Mouse (Mus musculus) midbrain, embryonic 14.5 days (tissue): ENCODE results near the gene Ift57. TPM values are rescaled to one million over a fixed set of nuclear protein-coding genes. Genes with fewer than 3 reads are reported as not detected.

Experiments
- ATAC-seq: fragments of 200-750 bp; cut with Nextera tagmentation; 2 replicates; pipeline ENCODE4 v1.8.0; 2017; ENCODE audit warnings: moderate number of reproducible peaks, moderate library complexity; ENCODE audit not compliant: low FRiP score, low TSS enrichment
- DNase-seq: peaks from one replicate; pipeline ENCODE4 v3.0.0-alpha.2; 2015
- H3K27ac ChIP-seq: fragments of 300-500 bp; sonication (generic); replicated peaks from 2 replicates; pipeline ENCODE4 v1.5.1; 2014; ENCODE audit warnings: mild to moderate bottlenecking, low read depth, low read length, moderate library complexity
- H3K27me3 ChIP-seq: fragments of 300-500 bp; sonication (generic); 2 replicates; pipeline ENCODE4 v1.6.1; 2014; ENCODE audit warnings: low read length, control low read depth, mixed read lengths; ENCODE audit not compliant: control insufficient read depth, insufficient read depth
- H3K36me3 ChIP-seq: fragments of 300-500 bp; sonication (generic); 2 replicates; pipeline ENCODE4 v1.6.1; 2014; ENCODE audit warnings: low read length, control low read depth; ENCODE audit not compliant: control insufficient read depth, insufficient read depth
- H3K4me1 ChIP-seq: fragments of 300-500 bp; sonication (generic); 2 replicates; pipeline ENCODE4 v1.6.1; 2014; ENCODE audit warnings: mild to moderate bottlenecking, antibody characterized with exemption, low read length, control low read depth; ENCODE audit not compliant: control insufficient read depth, insufficient read depth
- H3K4me2 ChIP-seq: fragments of 300-500 bp; sonication (generic); 2 replicates; pipeline ENCODE4 v1.6.1; 2014; ENCODE audit warnings: mild to moderate bottlenecking, low read length, moderate library complexity
- H3K4me3 ChIP-seq: fragments of 300-500 bp; sonication (generic); replicated peaks from 2 replicates; pipeline ENCODE4 v1.5.1; 2014; ENCODE audit warnings: low read depth, low read length
- H3K9ac ChIP-seq: fragments of 300-500 bp; sonication (generic); replicated peaks from 2 replicates; pipeline ENCODE4 v1.6.1; 2014; ENCODE audit warnings: mild to moderate bottlenecking, low read length, moderate library complexity
- H3K9me3 ChIP-seq: fragments of 300-500 bp; sonication (generic); 2 replicates; pipeline ENCODE4 v1.6.1; 2016; ENCODE audit warnings: low read length, control low read depth, mixed read lengths; ENCODE audit not compliant: control insufficient read depth
- WGBS: fragments of 180-500 bp; shearing (Covaris S2); extraction: QIAGEN DNeasy Blood & Tissue Kit; methylation state at CpG from one replicate; pipeline ENCODE4 v1.1.7; 2014; 5-methylcytosine and 5-hydroxymethylcytosine counted together
- polyA plus RNA-seq: library from polyadenylated mRNA; unstranded; fragments of >200 nt; fragmentation: Nextera tagmentation; extraction: Ambion mirVana; gene quantifications from 2 replicates; pipeline ENCODE4 v1.2.1, GENCODE M21; 2014

Gene Ift57
- polyA plus RNA-seq, result 35.9 and 45.1 TPM in 2 replicates

DNA sequence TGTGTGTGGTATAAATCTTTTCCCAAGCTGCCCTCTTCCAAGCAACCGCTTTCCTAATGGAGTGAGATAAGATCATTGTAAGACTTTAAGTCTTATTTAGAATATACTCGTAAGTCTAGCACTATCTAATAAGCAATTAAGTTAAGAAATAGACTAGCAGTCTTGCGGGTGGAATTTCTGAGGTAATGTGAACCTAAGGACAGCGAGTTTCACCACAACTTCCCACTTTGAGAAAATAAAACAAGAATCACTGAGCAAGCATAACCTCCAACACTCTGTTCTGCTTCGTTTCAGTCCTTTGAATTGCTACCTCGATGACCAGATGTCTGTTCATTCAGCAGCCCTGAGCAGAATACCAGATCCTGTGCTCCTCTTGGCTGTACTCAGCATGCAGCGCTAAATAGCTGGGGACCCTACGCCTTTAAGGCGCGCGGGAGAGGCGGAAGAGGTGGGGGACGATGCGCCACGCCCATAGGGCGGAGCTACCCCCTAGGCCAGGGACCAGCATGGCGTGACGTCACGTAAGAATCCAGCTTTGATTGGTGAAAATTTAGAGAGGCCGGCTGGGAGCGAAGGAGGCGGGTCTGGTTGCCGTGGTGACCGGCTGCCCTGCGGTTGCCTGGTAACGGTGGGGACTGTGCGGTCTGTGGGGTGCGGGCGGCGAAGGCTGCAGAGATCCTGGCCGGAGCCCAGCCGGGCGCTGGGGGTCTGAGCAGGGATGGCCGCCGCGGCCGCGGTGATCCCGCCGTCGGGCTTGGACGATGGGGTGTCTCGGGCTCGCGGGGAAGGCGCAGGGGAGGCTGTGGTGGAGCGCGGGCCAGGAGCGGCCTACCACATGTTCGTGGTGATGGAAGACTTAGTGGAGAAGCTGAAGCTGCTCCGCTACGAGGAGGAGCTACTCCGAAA, at the start of gene Ift57:
Gene Ift57, plus strand, starts transcription at position 614 of the 906 bp plus-strand sequence.
- peaks cover 9% of the 10 kb centered on the region for H3K4me1 ChIP-seq
- H3K27me3 ChIP-seq, result no peaks in the 10 kb centered on the region
- peak within 1 kb of the TSS; percentile 78 for H3K4me3 ChIP-seq
- peak within 1 kb of the TSS; percentile 85 for H3K27ac ChIP-seq
- peak within 1 kb of the TSS; percentile 79 for H3K4me2 ChIP-seq
- H3K9ac ChIP-seq, result peak within 1 kb of the TSS; percentile 67
- no peaks in the 10 kb centered on the region for H3K36me3 ChIP-seq
- DNase-seq, result peak; percentile 100
- H3K9me3 ChIP-seq, result no peaks in the 10 kb centered on the region
- peak; percentile 100 for ATAC-seq
- WGBS, result 2% methylated on average over 53 of the region's 53 CpGs

DNA sequence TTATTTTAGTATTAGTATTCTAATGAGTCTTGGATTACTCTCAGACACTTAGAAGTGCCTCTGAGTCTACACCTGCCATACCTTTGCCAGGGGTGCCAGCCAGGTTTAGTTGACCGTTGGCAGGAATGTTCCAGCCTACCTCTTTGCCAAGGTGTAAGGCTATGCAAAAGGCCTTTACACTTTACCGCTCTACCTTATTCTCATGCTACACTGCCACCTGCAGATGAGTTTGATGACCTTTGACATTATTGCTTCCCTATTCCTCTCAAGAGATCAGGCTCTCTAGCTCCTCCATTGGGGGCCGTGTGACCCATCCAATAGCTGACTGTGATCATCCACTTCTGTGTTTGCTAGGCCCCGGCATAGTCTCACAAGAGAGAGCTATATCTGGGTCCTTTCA, 41.9 kb upstream of the Ift57 start:
- Histone ChIP-seq H3K9ac (no peak overlapping the region), H3K27me3 (no peaks in the 10 kb centered on the region), H3K4me2 (no peak overlapping the region), H3K27ac (no peak overlapping the region), H3K4me1 (no peaks in the 10 kb centered on the region), H3K36me3 (no peaks in the 10 kb centered on the region), H3K4me3 (no peak overlapping the region), H3K9me3 (no peaks in the 10 kb centered on the region)
- 95% methylated on average over 4 of the region's 4 CpGs for WGBS
- no peak for ATAC-seq
- DNase-seq, result no peak

DNA sequence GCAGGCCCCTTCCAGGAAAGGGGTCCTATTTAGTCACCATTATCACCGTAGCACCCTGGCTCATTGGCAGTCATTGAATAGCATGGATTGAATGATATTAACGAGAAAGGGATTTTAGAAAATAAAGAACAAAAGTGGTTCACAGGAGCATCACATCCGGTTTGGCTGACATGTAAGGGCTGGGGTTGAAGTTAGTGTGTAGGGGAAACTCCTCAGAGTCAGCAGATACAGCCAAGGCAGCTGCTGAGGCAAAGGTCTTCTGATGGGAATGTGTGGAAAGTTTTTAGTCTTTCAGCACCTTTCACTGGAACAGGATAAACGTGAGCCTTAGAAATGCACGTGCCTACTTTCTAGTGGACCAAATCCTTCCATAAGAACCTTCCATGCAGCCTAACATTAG, 41.0 kb upstream of the Ift57 start:
- 80% methylated on average over 5 of the region's 5 CpGs for WGBS
- ATAC-seq (no peak), DNase-seq (no peak)
- no peaks in the 10 kb centered on the region for H3K4me1 ChIP-seq
- no peaks in the 10 kb centered on the region for H3K27me3 ChIP-seq
- no peaks in the 10 kb centered on the region for H3K36me3 ChIP-seq
- H3K4me3 ChIP-seq, result no peak overlapping the region
- no peaks in the 10 kb centered on the region for H3K9me3 ChIP-seq
- no peak overlapping the region for H3K4me2 ChIP-seq
- no peak overlapping the region for H3K9ac ChIP-seq
- H3K27ac ChIP-seq, result no peak overlapping the region

DNA sequence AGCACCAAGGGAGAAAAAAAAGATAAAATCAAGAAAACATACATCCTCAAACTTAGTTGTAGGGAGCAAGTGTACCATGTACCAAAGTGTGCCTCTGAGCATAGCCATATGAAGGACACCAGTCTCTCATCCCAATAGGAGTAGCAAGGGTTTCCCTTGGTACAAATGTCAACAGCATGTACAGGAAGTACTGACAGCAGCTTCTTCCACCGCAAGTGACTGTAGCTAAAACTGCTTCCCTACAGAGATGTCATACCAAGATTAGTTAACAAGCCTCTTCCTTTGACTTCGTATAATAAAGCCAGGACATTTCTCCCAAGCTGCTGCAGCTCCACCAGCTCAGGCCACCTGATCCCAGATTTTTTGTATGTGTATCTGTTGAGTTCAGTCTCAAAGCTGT, 39.9 kb upstream of the Ift57 start:
- WGBS, result 85% methylated on average over 2 of the region's 2 CpGs
- no peaks in the 10 kb centered on the region for H3K36me3 ChIP-seq

DNA sequence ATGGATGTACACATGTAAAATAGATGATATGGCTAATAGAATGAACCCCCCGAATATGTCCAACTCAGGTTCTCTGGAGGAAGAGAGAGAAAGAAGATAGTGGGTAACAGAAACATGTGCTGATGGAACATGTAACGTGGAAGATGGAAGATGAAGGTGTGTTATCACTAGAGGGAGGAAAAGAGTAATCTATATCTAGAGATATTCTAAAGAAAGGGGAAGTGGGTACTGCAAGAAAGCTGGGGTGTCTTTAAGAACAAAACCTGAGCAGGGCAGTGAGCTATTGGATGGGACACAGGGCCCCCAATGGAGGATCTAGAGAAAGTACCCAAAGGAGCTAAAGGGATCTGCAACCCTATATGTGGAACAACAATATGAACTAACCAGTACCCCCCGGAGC, 38.9 kb upstream of the Ift57 start:
- H3K9ac ChIP-seq, result no peak overlapping the region
- 96% methylated on average over 3 of the region's 3 CpGs for WGBS
- H3K27me3 ChIP-seq, result no peaks in the 10 kb centered on the region
- no peaks in the 10 kb centered on the region for H3K36me3 ChIP-seq
- H3K4me1 ChIP-seq, result no peaks in the 10 kb centered on the region
- DNase-seq (no peak), ATAC-seq (no peak)
- H3K27ac ChIP-seq, result no peak overlapping the region
- H3K9me3 ChIP-seq, result no peaks in the 10 kb centered on the region
- no peak overlapping the region for H3K4me3 ChIP-seq
- no peak overlapping the region for H3K4me2 ChIP-seq

More for the DNA sequence above, 39.9 kb upstream of the Ift57 start:
- no peak overlapping the region for H3K4me2 ChIP-seq
- H3K4me1 ChIP-seq, result no peaks in the 10 kb centered on the region
- ATAC-seq, result no peak
- H3K9ac ChIP-seq, result no peak overlapping the region
- no peak overlapping the region for H3K27ac ChIP-seq
- no peak for DNase-seq
- no peak overlapping the region for H3K4me3 ChIP-seq
- H3K27me3 ChIP-seq, result no peaks in the 10 kb centered on the region
- H3K9me3 ChIP-seq, result no peaks in the 10 kb centered on the region

DNA sequence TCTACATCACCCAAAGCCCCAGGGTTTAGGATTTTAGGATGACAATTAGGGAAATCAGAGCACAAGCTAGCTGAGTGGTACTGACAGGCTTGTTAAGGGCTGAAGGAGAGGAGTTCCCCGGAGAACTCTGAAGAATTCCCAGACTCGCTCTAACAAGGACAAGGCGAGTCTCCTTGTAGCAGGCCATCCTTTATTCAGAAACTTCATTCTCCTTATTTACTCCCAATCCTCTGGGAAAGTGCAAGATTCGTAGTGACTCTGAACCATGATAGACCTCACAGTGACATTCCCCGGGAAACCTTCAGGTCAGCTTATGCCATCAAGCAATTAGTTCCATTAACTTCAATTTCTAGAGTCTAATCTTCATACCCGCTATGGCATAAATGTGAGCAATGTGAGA, 36.8 kb upstream of the Ift57 start:
- no peak for ATAC-seq
- no peaks in the 10 kb centered on the region for H3K4me1 ChIP-seq
- no peaks in the 10 kb centered on the region for H3K9me3 ChIP-seq
- 85% methylated on average over 6 of the region's 6 CpGs for WGBS
- H3K4me3 ChIP-seq, result no peak overlapping the region
- no peaks in the 10 kb centered on the region for H3K27me3 ChIP-seq
- H3K36me3 ChIP-seq, result no peaks in the 10 kb centered on the region
- H3K9ac ChIP-seq, result no peak overlapping the region
- no peak overlapping the region for H3K27ac ChIP-seq
- no peak for DNase-seq
- H3K4me2 ChIP-seq, result no peak overlapping the region

DNA sequence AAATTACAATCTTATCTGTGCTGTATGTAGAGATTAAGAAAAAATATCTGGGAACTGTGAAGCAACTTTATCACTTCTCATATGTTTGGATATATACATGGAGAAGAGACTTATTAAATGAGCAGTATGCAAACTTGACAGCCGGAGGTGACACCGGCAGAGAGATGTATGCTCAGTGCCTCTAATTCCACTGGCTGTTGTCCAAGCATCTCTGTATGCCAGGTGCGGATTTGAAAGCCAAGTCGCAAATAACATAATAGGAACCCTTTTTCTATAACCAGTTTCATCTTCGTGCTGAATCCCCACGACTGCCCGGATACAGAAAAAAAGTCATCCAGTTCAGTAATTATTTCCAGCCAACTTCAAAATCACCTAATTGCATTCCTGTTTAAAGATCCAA, 34.4 kb upstream of the Ift57 start:
- Histone ChIP-seq H3K36me3 (no peaks in the 10 kb centered on the region), H3K27ac (no peak overlapping the region), H3K4me3 (no peak overlapping the region), H3K4me1 (no peaks in the 10 kb centered on the region), H3K4me2 (no peak overlapping the region), H3K9me3 (no peaks in the 10 kb centered on the region), H3K9ac (no peak overlapping the region), H3K27me3 (no peaks in the 10 kb centered on the region)
- DNase-seq, result peak; percentile 24
- no peak for ATAC-seq
- WGBS, result 82% methylated on average over 7 of the region's 7 CpGs

DNA sequence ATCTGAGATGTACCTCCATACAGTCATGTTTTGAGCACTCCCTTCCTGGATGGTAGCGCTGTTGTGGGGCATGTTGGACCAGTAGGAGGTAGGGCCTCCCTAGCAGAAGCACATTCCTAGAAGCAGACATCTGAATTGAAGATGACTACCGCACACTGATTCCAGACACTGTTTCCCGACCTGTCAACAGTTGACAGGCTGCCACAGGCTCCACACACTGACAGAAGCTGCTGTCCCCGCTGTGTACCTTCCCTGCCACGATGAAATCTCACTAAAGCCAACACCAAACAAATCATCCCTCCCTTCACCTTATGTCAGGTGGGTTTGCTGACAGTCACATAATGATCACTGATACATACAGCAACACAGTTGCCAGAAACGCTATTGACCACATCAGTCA, 19.4 kb upstream of the Ift57 start:
- H3K4me2 ChIP-seq, result no peak overlapping the region
- H3K36me3 ChIP-seq, result no peaks in the 10 kb centered on the region
- H3K27me3 ChIP-seq, result no peaks in the 10 kb centered on the region
- no peak overlapping the region for H3K27ac ChIP-seq
- H3K4me1 ChIP-seq, result no peaks in the 10 kb centered on the region
- 80% methylated on average over 6 of the region's 6 CpGs for WGBS
- DNase-seq, result no peak
- H3K9ac ChIP-seq, result no peak overlapping the region
- no peak for ATAC-seq
- H3K4me3 ChIP-seq, result no peak overlapping the region
- H3K9me3 ChIP-seq, result no peaks in the 10 kb centered on the region

DNA sequence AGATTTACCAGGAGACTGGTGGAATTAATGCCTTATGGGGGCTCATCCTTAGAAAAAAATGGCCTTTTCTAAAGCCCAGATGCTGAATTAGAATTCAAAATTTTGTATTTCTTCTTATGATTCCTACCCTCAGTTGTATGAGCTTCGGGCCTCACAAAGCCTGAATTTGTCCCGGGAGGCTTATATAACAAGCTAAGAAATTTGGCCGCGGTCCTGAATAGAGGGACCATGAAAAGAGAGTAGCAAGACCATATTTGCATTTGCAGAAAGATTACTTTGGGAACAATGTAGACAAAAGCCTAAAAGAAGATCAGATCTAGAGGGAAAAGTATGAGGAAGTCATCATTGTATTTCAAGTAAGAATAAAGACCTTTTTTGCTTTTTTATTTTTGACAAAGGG, 14.1 kb upstream of the Ift57 start:
- no peak overlapping the region for H3K9ac ChIP-seq
- no peaks in the 10 kb centered on the region for H3K36me3 ChIP-seq
- no peaks in the 10 kb centered on the region for H3K9me3 ChIP-seq
- no peaks in the 10 kb centered on the region for H3K27me3 ChIP-seq
- peaks cover 7% of the 10 kb centered on the region for H3K4me1 ChIP-seq
- peak; percentile 59 for DNase-seq
- H3K4me2 ChIP-seq, result 0 out of 2 replicates have a peak overlapping the region, but pooled peaks have one; percentile 6
- H3K27ac ChIP-seq, result no peak overlapping the region
- no peak; the same call in 1 of the 2 replicates for ATAC-seq
- H3K4me3 ChIP-seq, result no peak overlapping the region
- WGBS, result 11% methylated on average over 4 of the region's 4 CpGs
